Mouse (Mus musculus): ENCODE data around the gene Ilkap.

Gene Ilkap

DNA sequence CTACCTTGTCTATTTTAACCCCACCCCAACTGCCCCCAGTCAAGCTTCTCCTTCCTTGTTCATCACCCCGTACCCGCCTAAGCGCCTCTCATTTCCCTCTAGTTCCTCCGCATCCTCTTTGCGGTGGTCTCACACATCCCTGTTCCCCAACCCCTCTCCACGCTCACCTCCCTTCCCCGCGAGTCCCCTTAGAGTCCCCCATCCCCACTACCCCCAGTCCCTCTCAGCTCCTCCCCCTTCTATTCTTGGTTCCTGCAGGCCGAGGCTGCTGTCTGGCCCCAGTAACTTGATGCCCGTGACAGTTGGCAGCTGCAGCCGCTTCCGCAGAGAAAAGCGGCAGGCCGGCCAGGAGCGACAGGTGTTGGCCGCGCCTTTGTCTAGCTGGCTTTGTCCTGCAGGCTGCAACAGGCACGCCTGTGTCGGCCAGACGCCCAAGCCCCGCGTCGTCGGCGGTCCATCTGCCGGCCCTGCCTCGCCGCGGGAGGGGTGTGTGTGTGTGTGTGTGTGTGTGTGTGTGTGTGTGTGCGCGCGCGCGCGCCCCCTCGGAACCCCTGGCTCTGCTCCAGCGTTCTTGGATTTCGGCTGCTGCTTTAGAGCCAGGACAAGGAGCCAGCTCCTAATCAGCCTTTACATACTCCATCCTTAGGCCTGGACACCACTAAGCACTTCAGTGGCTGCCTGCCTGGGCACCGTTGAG lies 15.4 kb upstream of the Ilkap start, which contains the start of gene Hes6:
Gene Hes6 (minus strand): TSS at position 141 of the 697 bp plus-strand sequence.
- DNase-seq: peak; percentile 63

DNA sequence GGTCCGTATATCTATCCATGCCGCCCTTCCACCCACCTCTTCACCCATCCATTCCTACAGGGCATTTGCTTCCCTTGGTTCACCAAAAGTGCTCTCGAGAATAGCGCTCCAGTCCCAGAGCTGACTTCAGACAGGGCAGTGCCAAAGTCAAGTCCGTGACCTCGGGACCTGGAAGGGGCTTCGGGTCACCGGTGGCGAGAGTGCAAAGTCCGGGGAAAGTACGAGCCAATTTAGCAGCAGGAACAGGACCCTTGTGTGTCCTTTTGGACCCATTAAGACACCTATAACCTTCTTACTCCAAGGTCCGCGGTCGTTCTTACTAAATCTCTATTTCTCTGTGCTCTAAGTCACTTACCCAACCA lies 14.9 kb upstream of the Ilkap start:
- DNase-seq: no peak

DNA sequence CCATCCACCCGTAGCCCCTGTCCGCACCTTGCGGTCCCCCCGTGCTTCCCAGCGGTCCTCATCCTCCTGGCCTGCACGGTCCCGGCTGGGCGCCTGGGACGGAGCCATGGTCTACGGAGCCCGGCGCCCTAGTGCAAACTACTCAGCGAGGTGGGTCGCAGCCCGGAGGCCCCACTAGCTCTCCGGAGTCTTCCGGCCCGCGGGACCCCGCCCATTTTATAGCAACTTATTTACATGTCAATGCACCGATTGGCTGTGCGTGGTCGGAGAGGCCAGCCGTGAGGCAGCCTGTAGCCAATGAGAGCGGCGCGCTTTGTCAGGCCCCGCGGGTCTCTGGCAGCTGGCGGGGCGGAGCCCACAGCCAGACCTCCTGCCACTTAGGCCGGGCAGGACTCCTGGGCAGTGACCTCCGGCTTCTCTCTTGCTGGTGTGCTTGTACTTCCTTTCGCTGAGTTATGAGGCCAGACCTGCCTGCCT lies 14.5 kb upstream of the Ilkap start:
- DNase-seq: peak; percentile 96

DNA sequence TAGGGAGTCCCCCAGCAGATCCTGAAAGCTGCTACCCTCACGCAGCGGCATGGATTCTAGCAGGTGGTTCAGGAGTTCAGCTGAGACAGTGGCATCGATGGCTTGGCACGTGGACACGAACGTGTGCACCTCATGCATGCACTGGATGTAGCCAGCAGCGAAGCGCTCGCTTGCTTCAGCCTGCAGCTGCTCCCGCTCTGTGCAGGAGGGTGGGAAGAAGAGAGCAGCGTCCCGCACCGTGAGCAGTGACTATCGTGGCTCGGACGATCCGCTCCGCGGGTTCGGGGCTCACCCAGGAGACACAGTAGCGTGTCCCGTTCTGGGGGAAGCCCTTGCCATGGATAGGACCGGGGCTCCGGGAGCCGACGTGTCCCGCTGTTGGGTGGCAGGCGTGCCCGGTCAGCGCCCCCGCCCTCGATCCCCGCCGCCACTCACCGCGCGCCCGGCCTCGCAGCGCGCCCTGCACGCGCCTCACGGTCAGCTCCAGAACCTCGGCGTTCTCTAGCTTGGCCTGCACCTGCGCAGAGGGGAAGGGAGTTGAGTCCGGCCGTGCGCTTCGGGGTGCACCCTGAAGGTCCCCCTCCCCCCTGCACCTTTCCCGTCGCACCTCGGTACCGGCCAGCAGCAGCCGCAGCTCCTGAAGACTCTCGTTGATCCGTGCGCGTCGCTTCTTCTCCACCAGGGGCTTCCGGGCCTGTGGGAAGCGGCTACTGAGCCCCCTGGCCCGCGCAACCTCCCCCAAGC lies 13.8 kb upstream of the Ilkap start:
- no peak for DNase-seq

DNA sequence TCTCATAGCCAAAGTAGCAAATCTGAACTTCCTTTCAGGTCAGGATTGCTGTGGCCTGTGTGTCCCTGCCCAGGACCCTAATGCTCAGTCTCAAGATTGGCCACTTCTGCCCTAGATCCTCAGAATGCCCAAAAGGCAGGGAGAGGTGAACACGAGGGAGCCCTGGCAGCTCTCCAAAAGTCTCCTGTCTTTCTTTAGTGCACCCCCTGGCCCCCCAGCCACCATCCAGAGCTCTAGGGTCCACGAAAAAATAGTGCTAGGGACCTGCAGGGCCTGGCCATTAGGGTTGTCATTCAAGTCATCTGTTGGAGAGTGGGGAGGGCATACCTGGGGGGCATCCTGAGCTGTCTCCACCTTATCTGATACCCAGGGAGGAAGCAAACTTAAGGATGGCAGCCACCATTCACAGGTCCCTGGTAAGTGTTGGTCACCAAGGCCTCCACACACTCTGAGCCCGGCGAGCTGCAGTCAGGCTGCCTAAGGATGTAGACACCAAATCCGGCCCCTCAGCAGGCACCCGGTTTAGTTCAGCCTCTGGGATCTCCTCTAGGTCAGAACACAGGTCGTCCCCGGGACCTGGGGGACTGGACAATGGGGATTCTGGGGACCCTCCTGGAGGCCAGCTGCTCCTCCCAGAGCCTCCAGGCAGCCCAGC lies 13.1 kb upstream of the Ilkap start:
- no peak for DNase-seq

DNA sequence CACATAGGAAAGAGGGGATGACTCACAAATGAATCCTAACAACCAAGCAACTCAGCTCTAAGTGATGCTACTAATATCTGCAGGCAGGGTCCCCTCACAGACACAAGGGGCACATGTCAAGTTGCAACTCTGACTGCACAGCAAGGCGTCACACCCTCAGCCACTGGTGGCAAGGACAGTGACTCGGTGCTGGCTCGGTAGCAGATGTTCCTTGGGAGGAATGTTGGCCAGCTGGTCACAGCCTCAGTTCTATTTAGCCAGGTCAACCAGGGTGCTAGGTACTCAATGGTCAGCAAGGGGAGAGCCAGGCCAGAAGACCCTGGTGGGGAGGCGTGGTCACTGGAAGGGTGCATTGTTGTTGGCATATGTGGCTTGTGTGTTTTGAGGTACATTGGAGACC lies 9.2 kb upstream of the Ilkap start:
- DNase-seq: no peak

DNA sequence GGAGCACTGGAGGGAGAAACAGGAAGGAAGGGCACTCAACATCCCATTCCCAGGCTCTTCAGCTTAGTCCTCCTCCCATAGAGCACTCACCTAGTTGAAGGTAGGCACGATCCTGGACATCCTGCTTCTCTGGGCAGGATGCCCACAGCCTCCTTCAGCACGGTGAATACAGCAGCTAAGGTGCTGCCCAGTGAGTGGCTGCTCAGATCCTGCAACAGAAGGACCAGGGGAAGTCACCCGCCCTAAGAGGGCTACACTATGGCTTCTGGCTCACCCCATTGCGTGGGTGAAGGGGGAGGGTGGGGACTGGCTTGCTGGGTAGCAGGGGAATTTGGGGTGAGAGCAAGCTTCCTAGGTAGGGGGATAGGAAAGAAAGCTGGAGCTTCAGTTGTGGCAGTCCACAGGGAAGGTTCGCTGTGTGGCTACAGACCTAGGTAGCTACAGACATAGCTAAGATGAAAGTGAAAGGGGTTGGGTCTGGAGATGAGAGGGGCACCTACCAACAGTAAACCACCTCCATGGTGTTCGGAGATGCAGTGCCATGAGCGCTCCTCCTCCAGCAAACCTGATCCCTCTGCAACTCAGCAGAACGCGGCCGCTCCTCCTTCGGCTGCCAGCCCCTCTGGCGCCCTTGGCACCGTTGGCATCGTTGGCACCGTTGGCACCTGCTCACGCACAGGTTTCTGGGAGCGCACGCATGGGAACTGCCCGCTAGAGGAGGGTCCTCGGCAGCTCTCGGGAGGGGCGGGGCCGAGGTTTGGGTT lies 7.0 kb upstream of the Ilkap start:
- DNase-seq: no peak

DNA sequence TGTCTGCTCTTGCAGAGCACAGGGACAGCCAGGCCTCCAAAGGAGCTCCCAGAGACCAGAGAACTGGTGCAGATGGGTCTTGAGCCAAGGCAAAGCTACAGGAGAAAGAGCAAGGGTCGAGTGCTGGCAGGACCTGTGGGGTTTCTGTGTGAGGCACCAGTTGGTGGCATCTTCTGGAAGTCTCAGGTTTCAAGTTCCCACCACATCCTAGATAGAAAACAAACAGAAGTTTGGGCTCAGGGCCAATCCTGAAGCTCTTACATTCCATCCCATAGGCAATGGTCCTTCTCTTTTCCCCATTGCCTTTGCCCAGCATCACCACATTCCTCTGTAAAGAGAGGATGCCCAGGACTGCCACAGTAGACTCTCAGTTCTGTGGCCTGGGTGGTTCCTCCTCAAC lies 6.4 kb upstream of the Ilkap start:
- DNase-seq: no peak

DNA sequence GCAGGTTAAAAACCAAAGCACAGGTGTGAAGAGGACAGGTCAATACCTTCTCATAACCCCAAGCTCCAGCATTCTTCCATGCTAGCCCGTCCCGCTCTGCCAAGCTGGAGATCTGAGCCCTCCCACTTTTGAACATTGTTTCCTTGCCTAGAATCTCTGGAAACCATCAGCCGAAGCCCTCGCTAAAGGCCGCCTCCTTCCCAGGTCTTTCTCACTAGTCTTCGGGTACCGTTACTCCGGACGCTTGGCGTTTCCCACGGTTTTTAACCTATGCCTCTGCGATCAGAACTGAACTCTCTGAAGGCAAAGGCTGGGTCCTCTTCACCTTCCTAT lies 722 bp downstream of the Ilkap start:
- no peak for DNase-seq

DNA sequence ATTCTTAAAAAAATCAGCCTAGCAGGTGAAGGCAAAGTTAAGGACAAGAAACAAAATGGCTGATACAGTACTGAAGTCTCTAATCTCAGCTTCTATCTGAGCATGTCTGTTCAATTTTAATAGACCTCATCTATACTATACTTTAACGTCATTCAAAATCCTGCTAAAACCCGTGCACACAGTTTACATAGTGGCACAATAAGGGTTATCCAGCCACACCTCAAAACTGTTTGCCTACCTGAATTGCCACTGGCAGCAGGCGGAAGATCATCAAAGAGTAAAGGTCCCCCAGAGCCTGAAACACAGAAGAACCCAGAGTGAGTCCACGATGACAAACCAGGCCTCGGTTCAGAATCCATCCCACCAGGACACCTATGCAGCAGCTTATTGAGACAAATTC lies 8.2 kb downstream of the Ilkap start:
- DNase-seq: no peak

DNA sequence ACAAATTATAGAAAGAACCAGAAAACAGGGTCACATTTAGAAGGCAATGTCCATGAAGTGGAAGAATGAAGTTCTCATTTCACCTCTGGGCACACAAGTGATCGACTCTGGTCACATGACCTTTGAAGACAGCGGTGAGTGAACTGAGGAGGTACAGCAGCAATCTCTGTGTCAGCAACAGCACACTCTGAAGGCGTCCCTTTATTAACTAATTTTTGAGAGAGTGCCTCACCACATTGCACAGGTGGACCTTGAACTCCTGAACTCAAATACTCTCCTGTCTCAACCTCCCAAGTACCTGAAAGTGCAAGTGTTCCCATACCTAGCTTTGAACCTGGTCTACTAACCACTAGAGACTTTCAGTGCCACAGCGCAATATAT lies 17.5 kb downstream of the Ilkap start:
- no peak for DNase-seq

DNA sequence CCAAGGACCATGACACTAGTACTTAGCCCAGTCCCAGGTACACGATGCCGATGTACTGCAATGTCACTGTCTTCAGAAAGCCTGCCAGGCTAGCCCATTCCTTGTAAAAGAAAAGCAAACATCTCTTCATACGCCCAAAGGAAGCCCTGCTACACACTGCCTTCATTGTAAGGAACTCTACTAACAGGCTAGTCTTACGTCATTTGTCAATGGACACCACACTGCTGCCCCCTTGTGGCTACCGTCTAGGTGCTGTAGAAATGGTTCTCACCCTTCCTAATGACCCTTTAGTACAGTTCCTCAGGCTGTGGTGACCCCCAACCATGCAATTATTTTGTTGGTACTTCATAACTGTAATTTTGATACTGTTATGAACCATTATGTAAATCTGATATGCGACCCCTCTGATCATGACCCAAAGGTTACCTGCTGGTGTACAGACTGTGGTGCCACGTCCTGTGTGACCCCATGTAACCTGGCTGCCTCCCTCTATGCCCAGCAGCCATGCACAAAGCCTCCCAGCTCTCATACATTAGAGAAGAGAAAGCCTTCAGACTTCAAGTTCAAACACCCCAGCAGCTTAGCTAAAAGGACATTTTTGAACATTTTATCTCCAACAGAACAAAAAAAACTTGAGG lies 18.0 kb downstream of the Ilkap start:
- peak; percentile 62 for DNase-seq

DNA sequence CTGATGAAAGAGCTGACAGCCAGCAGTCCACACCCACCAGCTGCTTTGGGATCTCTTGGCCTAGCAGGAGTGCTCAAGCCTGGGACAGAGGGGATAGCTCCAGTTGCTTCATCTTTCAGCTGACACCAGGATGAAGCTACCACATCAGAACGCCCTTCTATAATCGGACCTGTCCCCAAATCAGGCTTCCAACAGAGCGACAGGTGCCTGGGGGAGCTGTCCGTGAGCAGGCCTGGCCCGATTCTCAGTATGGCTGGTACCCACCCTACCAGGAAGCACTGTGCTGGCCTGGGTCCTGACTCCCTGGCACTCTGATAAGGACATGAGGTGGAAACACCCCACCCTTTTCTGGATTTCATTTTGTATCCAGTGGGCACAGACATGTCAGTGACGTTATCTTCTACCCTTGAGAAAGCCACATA lies 25.2 kb downstream of the Ilkap start:
- DNase-seq: no peak

DNA sequence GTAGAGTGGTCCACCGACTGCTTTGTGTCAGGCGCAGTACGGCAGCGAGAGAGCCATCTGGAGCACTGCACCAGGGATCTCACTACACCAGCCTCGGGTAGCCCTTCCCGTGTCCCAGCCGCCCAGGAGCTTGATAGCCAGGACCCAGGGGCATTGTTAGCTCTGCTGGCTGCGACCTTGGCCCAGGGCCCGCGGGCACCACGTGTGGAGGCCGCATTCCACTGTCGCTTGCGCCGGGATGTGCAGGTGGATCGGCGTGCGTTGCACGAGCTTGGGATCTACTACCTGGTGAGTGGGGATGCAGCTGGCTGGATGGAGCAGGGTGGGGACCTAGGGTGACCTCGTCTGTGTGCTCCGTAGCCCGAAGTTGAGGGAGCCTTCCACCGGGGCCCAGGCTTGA lies 28.6 kb downstream of the Ilkap start:
- no peak for DNase-seq

DNA sequence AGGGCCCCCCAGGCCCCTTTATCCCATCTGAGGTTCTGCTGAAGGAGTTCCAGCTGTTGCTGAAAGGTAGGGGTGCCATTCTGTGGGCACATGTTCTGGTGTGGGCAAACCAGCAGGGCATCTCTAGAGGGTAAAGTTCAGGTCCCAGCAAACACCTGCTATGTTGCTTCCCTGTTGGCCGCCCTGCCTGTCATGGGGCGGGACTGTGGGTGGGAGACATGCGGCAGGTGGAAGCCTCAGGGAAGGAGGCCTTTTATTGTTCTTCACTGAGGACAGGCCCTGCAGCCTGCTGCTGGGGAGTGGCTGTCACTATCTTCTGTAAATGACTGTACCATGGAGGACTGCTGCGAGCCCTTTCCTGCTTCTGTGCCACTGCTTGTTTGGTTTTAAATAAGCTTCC lies 29.2 kb downstream of the Ilkap start:
- no peak for DNase-seq

DNA sequence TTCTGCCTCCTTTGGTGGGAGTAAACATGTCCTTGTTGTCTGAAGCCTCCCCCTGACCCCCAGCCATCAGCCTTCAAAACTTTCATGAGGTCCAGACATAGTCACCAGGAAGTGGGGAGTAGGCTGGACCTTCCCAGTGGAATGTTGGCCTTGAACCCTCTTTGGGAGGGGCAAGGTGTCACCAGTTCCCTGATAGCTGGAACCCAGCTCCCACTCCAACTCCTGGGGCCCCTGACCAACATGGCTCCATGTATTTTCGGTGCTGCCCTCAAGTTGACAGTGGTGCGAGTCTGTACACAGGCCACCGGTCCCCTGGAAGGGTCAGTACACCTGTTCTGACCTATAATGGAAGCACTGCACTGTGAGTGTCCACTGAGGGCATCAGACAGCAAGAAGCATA lies 31.3 kb downstream of the Ilkap start:
- DNase-seq: no peak

DNA sequence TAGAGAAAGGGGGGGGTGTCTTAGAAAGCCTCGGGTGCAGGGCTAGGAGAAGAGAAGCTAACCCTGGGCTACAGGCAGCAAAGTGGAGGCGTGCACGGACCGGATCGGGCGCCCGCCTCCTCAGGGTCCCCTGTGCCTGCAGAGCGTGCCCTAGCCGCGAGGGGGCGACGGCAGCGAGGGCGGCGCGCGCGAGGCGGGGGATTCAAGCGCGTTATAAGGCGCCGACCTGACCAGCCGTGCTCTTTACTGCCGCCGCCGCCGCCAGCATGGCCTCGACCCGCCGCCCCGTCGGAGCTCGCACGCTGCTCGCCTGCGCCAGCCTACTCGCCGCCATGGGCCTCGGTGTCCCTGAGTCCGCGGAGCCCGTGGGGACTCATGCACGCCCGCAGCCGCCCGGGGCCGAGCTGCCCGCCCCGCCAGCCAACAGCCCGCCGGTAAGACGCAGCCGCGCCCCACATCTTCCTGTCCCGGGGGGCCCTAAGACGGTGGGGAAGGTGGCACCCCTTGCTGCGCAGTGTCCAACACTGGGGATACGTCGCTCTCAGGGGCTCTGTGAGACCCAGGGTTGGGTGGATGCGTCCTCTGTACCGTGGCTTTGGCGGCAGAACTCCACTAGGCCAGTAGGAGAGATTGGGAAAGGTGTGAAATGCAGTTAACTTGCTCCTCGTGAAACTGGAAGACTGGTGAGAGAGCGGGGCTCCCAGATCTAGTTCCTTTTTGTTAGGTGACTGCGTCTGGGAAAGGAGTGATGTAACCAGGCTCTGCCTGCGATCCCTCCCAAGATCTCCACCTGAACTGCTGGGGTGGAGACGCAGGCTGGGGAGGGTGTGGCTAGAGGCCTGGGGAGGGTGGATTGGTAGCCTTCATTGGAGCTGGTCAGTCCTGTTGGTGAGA lies 32.2 kb downstream of the Ilkap start, which contains the start of gene Erfe:
Gene Erfe (plus strand): TSS at position 216 of the 894 bp plus-strand sequence.
- no peak for DNase-seq

DNA sequence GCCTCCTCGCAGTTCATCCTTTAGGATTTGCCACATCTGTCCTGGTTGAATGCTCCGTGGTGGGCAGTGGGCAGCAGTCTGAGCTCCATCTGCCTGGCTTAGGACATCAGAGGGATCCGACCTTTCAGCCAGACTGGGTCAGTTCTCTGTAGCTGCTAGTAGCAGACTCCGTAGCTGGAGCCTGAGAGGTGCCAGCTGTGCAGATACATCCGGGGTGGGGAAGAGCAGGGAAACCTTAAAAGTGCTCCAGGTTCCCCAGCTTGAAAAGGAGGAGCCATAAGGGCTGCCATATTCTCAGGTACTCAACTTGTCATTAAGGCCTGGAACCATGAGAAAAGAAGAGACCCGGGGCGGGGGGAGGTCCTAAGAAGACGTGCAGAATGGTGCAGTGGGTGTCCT lies 32.8 kb downstream of the Ilkap start:
- no peak for DNase-seq

DNA sequence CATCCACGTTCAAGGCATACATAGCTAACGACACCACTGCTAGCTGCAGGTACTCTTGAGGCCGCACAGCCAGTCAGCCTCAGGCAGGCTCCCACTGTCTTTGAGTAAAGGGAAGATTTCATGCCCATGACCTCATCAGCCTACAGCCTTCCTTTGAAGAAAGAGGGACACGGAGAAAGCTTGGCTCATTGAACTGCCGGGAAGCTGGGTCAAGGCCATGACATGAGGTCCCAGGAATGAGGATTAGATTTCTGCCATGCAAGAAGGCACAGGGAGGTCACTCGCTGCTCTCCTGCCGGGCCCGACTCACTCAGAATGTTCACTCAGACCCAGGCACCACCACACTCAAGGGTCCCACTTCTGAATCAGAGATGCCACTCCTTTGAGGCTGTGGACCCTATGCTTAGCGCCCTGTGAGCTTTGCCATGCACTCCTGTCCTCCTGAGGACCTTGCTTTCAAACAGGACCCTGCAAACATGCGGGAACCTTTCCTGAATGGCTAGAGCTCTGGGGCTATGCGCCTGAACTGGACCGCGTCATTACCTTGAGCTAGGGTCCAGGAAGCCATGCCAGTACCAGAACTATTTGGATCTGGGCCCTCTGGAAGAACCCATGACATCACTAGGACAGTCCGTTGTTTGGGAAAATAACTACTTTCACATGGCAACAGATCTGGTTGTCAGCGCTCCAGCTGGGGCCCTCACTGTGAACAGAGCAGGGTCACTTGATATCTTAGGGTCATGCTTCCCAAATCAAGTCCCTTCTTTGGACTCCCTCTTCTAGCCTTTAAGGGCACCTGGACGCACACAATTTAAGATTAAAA lies 33.6 kb downstream of the Ilkap start:
- DNase-seq: no peak

DNA sequence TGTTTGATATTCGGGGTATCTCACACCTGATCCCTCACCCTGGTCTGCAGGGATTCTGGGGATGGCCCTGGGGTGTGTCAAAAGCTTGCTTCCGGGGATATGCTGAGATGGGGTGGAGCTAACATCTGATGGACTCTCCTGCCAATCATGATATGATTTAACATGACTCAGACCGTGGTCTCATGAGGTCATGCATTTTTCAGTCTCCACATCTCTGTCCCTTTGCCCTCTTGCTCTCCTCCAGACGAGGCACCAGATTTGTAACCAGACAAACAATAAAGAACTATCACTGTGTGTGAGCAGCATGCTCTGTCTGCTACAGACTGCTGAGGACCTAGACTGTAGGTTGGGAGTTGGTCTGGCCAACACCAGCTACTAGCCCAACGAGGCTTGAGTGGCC lies 36.5 kb downstream of the Ilkap start:
- no peak for DNase-seq

DNA sequence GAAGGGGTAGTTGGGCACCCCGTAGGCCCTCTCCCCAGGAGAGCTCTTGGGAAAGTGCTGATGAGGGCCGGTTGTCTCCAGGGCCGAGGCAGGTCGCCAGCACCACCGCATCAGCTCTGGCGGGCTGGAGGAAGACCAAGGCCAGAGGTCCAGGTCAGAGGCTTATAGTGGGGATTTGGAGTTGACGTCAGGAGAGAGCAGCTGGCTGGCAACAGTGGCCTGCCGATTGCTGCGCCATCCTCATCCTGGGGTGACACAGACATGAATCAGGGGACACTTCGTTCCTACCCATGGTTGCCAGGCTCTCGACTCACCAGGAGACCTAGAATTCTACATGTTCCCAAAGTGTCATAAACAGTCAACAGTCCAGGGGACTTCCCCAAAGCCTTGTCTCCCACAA lies 42.5 kb downstream of the Ilkap start:
- no peak for DNase-seq

All from layer of hippocampus, adult 9-11 months (tissue).